Mouse (Mus musculus) kidney, embryonic 16.5 days (tissue): Measurements from ENCODE around the gene Gm12216. TPM values are rescaled to one million over a fixed set of nuclear protein-coding genes. Genes with fewer than 3 reads are reported as not detected.

ENCODE experiments used
- ATAC-seq: fragments of 200-750 bp; cut with Nextera tagmentation; 2 replicates; pipeline ENCODE4 v1.8.0; 2017; ENCODE audit warnings: moderate TSS enrichment; ENCODE audit not compliant: low FRiP score, low TSS enrichment
- H3K27ac ChIP-seq: fragments of 300-500 bp; sonication (generic); 2 replicates; pipeline ENCODE4 v1.5.1; 2014; ENCODE audit warnings: low read length
- H3K27me3 ChIP-seq: fragments of 300-500 bp; sonication (generic); 2 replicates; pipeline ENCODE4 v1.6.1; 2014; ENCODE audit warnings: low read length, control low read depth, mixed read lengths; ENCODE audit not compliant: insufficient read depth
- H3K36me3 ChIP-seq: fragments of 300-500 bp; sonication (generic); 2 replicates; pipeline ENCODE4 v1.6.1; 2014; ENCODE audit warnings: low read length, control low read depth, mixed read lengths; ENCODE audit not compliant: insufficient read depth
- H3K4me1 ChIP-seq: fragments of 300-500 bp; sonication (generic); 2 replicates; pipeline ENCODE4 v1.6.1; 2014; ENCODE audit warnings: low read length, control low read depth, mixed read lengths; ENCODE audit not compliant: insufficient read depth
- H3K4me2 ChIP-seq: fragments of 300-500 bp; sonication (generic); replicated peaks from 2 replicates; pipeline ENCODE4 v1.6.1; 2014; ENCODE audit warnings: low read depth, low read length
- H3K4me3 ChIP-seq: fragments of 300-500 bp; sonication (generic); 2 replicates; pipeline ENCODE4 v1.5.1; 2014; ENCODE audit warnings: mild to moderate bottlenecking, low read length
- H3K9ac ChIP-seq: fragments of 300-500 bp; sonication (generic); replicated peaks from 2 replicates; pipeline ENCODE4 v1.6.1; 2014; ENCODE audit warnings: low read length
- H3K9me3 ChIP-seq: fragments of 300-500 bp; sonication (generic); 2 replicates; pipeline ENCODE4 v1.6.1; 2016; ENCODE audit warnings: low read length, control low read depth
- WGBS: fragments of 180-500 bp; shearing (Covaris S2); extraction: QIAGEN DNeasy Blood & Tissue Kit; methylation state at CpG from one replicate; pipeline ENCODE4 v1.1.7; 2014; 5-methylcytosine and 5-hydroxymethylcytosine counted together
- polyA plus RNA-seq: library from polyadenylated mRNA; unstranded; fragments of >200 nt; fragmentation: Nextera tagmentation; extraction: Ambion mirVana; gene quantifications from 2 replicates; pipeline ENCODE4 v1.2.1, GENCODE M21; 2015

The Gm12216 gene
- polyA plus RNA-seq, 1 experiment from 2014 or later = 1.1 TPM

GRCm38 (mm10) chr11:53769185-53769576, 89.9 kb downstream of the Gm12216 start:
- no peak for ATAC-seq
- H3K4me2 ChIP-seq = peak overlapping the region; percentile 68
- no peak overlapping the region for H3K27ac ChIP-seq
- WGBS = 53% methylated on average over 12 of the region's 12 CpGs
- peaks cover 2% of the 10 kb centered on the region for H3K4me1 ChIP-seq
- H3K4me3 ChIP-seq = peak overlapping the region; percentile 76
- 0 out of 2 replicates have a peak overlapping the region, but pooled peaks have one; percentile 76 for H3K9ac ChIP-seq
- no peaks in the 10 kb centered on the region for H3K9me3 ChIP-seq
- H3K36me3 ChIP-seq = peaks cover 5% of the 10 kb centered on the region; the same call in 1 of the 2 replicates
- no peaks in the 10 kb centered on the region for H3K27me3 ChIP-seq

DNA sequence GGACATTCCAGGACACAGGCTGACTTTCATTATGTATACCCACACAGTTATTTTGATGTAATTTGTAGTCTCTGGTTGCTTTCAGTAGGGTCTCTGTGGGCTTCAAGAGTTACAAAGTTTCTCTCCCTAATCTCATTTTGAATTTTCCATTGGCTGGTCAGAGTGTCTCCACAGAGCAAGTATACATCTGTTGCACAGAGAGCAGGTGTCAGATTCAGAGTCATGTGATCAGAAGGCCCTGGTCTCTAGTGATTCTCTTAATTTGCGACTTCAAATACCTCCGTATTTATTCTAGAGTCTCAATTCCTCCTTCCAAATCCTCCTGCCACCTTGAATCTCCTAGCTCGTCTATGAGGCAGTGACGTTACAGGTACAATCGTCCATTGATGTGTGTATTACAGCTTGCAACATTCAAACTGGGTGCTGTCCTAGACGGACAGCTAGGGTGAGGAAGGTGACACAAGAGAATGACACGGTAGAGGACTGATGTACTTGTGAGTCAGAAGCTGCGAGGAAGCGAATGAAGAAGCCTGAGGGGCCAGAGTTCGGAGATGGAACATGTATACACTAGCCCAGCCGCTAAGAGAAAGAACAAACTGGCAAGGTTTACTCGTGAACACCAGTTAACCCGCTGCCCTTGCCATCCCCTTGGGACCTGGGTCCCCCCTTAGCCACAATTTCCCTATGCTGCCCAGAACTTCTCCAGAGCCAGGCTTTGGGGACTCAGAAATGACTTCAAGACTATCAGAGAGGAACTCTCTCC, 90.5 kb downstream of the Gm12216 start:
- no peak for ATAC-seq
- no peak overlapping the region for H3K27ac ChIP-seq
- H3K36me3 ChIP-seq = no peaks in the 10 kb centered on the region
- H3K4me2 ChIP-seq = no peak overlapping the region
- H3K27me3 ChIP-seq = no peaks in the 10 kb centered on the region
- 76% methylated on average over 13 of the region's 13 CpGs for WGBS
- no peaks in the 10 kb centered on the region for H3K9me3 ChIP-seq
- H3K9ac ChIP-seq = no peak overlapping the region
- no peak overlapping the region for H3K4me3 ChIP-seq
- H3K4me1 ChIP-seq = peaks cover 8% of the 10 kb centered on the region

GRCm38 (mm10) chr11:53764581-53764980, 94.5 kb downstream of the Gm12216 start:
- H3K27ac ChIP-seq = no peak overlapping the region; the same call in 1 of the 2 replicates
- no peak for ATAC-seq
- no peak overlapping the region for H3K9ac ChIP-seq

GRCm38 (mm10) chr11:53763496-53764140, 95.4 kb downstream of the Gm12216 start:
- peak; percentile 78 for ATAC-seq
- H3K4me1 ChIP-seq = peaks cover 53% of the 10 kb centered on the region

More at GRCm38 (mm10) chr11:53764581-53764980, 94.5 kb downstream of the Gm12216 start:
- 69% methylated on average over 5 of the region's 5 CpGs for WGBS
- Histone ChIP-seq H3K4me1 (peaks cover 44% of the 10 kb centered on the region), H3K27me3 (no peaks in the 10 kb centered on the region), H3K4me3 (no peak overlapping the region), H3K4me2 (no peak overlapping the region), H3K9me3 (no peaks in the 10 kb centered on the region), H3K36me3 (no peaks in the 10 kb centered on the region)

GRCm38 (mm10) chr11:53762827-53763495, 96.1 kb downstream of the Gm12216 start:
- Histone ChIP-seq H3K4me2 (peak overlapping the region; percentile 76), H3K27ac (peak overlapping the region; percentile 90), H3K4me1 (peaks cover 56% of the 10 kb centered on the region), H3K9ac (peak overlapping the region; percentile 58), H3K36me3 (no peaks in the 10 kb centered on the region), H3K9me3 (no peaks in the 10 kb centered on the region), H3K4me3 (peak overlapping the region; percentile 44), H3K27me3 (no peaks in the 10 kb centered on the region)
- peak; percentile 5 for ATAC-seq
- 1% methylated on average over 23 of the region's 23 CpGs for WGBS

More at GRCm38 (mm10) chr11:53763496-53764140, 95.4 kb downstream of the Gm12216 start:
- Histone ChIP-seq H3K27ac (peak overlapping the region; percentile 90), H3K36me3 (no peaks in the 10 kb centered on the region), H3K27me3 (no peaks in the 10 kb centered on the region), H3K9ac (peak overlapping the region; percentile 58), H3K4me2 (peak overlapping the region; percentile 76), H3K4me3 (peak overlapping the region; percentile 44), H3K9me3 (no peaks in the 10 kb centered on the region)
- WGBS = under 1% methylated on average over 33 of the region's 33 CpGs

DNA sequence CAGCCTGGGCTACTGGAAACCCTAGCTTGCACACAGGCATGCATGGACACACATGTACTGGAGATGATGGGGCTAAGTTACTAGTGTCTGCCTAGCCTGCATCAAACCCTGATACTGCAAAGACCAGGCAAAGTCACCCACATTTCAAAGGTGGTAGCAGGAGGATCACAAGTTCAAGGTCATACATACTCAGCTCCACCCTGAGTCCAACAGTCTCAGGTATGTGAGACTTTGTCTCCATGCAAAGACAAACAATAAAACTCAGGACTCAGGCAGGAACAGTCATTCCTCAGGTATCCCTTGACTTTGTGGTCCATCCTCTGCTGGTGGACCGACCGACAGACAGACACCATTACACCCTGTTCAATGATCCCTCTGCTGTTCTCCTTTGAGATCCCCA, 96.6 kb downstream of the Gm12216 start:
- WGBS = 59% methylated on average over 2 of the region's 2 CpGs
- ATAC-seq = no peak
- peak overlapping the region; percentile 76 for H3K4me2 ChIP-seq

DNA sequence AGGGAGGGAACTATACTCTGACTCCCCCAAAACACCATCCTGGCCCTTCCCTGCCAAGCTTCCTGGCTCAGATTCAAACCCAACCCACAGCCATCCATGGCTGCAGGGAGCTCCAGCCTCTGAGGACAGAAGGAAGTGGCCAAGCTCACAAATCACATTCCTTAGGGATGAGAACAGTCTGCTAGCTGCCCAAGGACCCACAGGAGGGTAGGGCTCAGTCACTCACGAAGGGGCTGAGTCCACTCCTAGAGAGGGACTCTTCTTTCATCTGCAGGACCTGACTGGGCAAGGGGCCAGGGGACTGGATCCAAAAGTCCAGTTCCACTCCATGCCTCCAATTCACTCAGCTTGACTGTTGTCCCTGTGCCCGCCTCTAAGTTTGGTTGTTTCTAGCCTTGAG, 97.2 kb downstream of the Gm12216 start:
- peaks cover 56% of the 10 kb centered on the region for H3K4me1 ChIP-seq
- ATAC-seq = peak; percentile 35
- peak overlapping the region; percentile 90 for H3K27ac ChIP-seq
- H3K4me2 ChIP-seq = no peak overlapping the region
- H3K9ac ChIP-seq = no peak overlapping the region
- no peak overlapping the region for H3K4me3 ChIP-seq
- no peaks in the 10 kb centered on the region for H3K9me3 ChIP-seq
- H3K36me3 ChIP-seq = no peaks in the 10 kb centered on the region
- no peaks in the 10 kb centered on the region for H3K27me3 ChIP-seq
- WGBS = 46% methylated on average over 2 of the region's 2 CpGs

More for the DNA sequence above, 96.6 kb downstream of the Gm12216 start:
- Histone ChIP-seq H3K9ac (peak overlapping the region; percentile 58), H3K36me3 (no peaks in the 10 kb centered on the region), H3K27me3 (no peaks in the 10 kb centered on the region), H3K9me3 (no peaks in the 10 kb centered on the region), H3K27ac (peak overlapping the region; percentile 90), H3K4me3 (peak overlapping the region; percentile 44), H3K4me1 (peaks cover 56% of the 10 kb centered on the region)

GRCm38 (mm10) chr11:53761284-53761683, 97.8 kb downstream of the Gm12216 start:
- H3K4me1 ChIP-seq = peaks cover 56% of the 10 kb centered on the region
- no peak overlapping the region for H3K4me2 ChIP-seq
- peak overlapping the region; percentile 90 for H3K27ac ChIP-seq
- H3K4me3 ChIP-seq = no peak overlapping the region
- ATAC-seq = no peak
- no peaks in the 10 kb centered on the region for H3K27me3 ChIP-seq
- no peaks in the 10 kb centered on the region for H3K36me3 ChIP-seq
- H3K9me3 ChIP-seq = no peaks in the 10 kb centered on the region
- WGBS = 65% methylated on average over 5 of the region's 5 CpGs
- H3K9ac ChIP-seq = no peak overlapping the region

GRCm38 (mm10) chr11:53759545-53760406, 99.3 kb downstream of the Gm12216 start:
- H3K9ac ChIP-seq = no peak overlapping the region
- peaks cover 56% of the 10 kb centered on the region for H3K4me1 ChIP-seq
- H3K9me3 ChIP-seq = no peaks in the 10 kb centered on the region
- no peak overlapping the region for H3K4me3 ChIP-seq
- H3K36me3 ChIP-seq = no peaks in the 10 kb centered on the region
- H3K27me3 ChIP-seq = no peaks in the 10 kb centered on the region
- peak overlapping the region; percentile 52 for H3K27ac ChIP-seq
- 21% methylated on average over 22 of the region's 22 CpGs for WGBS
- 0 out of 2 replicates have a peak overlapping the region, but pooled peaks have one; percentile 1 for H3K4me2 ChIP-seq
- ATAC-seq = no peak
